ENCODE assay signal across 9 mouse cellular contexts in genomic region chr10:70594007-70594406, GRCm38 (mm10).
DNase-seq lines count a peak whose midpoint lies in the region; ATAC-seq lines count a peak whose summit lies in the region.
"Had no signal": no experiment of that assay in that cellular context is flagged by ENCODE, and none has a peak within 500 bp of the region (broad histone marks: within the 10 kb centered on the region; RNA-seq: fewer than 3 reads in every experiment).

No protein-coding gene starts in this region.

- H3K4me2 ChIP-seq in hindbrain, embryonic 16.5 days (ENCODE audit: low read length), result peak overlapping the region; percentile 17; the same call in 1 of the 2 replicates
- H3K4me2 ChIP-seq in neural tube, embryonic 13.5 days, result peak overlapping the region; percentile 46

- WGBS in hindbrain, embryonic 16.5 days, result 42% methylated on average over 1 of the region's 1 CpGs
- WGBS in neural tube, embryonic 13.5 days, result 33% methylated on average over 1 of the region's 1 CpGs

- no peak for DNase-seq in frontal cortex, postnatal 25 days (ENCODE audit: low spot score in 2 of 2)
- peak; percentile 8 for DNase-seq in ovary, postnatal 36 days (ENCODE audit: low spot score)
- no peak for DNase-seq in ovary, adult 18-20 months (ENCODE audit: low spot score)
- DNase-seq in thymus, postnatal 0 days (ENCODE audit: low spot score), result no peak
- no peak for DNase-seq in Muller cell, postnatal 12 days (ENCODE audit: inconsistent ontology term)

- H3K36me3 ChIP-seq in hindbrain, embryonic 16.5 days (ENCODE audit: control insufficient read depth, insufficient read depth, low read length), result no peaks in the 10 kb centered on the region
- H3K36me3 ChIP-seq in neural tube, embryonic 13.5 days, result no peaks in the 10 kb centered on the region
- H3K36me3 ChIP-seq: G1E had no signal

- no peak overlapping the region for H3K4me3 ChIP-seq in hindbrain, embryonic 16.5 days (ENCODE audit: low read length)
- H3K4me3 ChIP-seq in neural tube, embryonic 13.5 days, result peak overlapping the region; percentile 18

- peaks cover 10% of the 10 kb centered on the region for H3K4me1 ChIP-seq in hindbrain, embryonic 16.5 days (ENCODE audit: control insufficient read depth, insufficient read depth, low read depth, low read length)
- peaks cover 46% of the 10 kb centered on the region for H3K4me1 ChIP-seq in neural tube, embryonic 13.5 days (replicated peaks)

- no peak overlapping the region for H3K27ac ChIP-seq in hindbrain, embryonic 16.5 days (ENCODE audit: low read depth, low read length)
- H3K27ac ChIP-seq in neural tube, embryonic 13.5 days (replicated peaks), result peak overlapping the region; percentile 43; the same call in 1 of the 2 replicates

- H3K9ac ChIP-seq in hindbrain, embryonic 16.5 days (ENCODE audit: low read depth, low read length), result no peak overlapping the region
- H3K9ac ChIP-seq in neural tube, embryonic 13.5 days, result no peak overlapping the region

- H3K27me3 ChIP-seq in hindbrain, embryonic 16.5 days (replicated peaks; ENCODE audit: control insufficient read depth, insufficient read depth, low read length), result no peaks in the 10 kb centered on the region
- H3K27me3 ChIP-seq in neural tube, embryonic 13.5 days, result no peaks in the 10 kb centered on the region

- peak; percentile 39 for ATAC-seq in frontal cortex, adult (ENCODE audit: low TSS enrichment)
- ATAC-seq in hindbrain, embryonic 16.5 days, result no peak; the same call in 1 of the 2 replicates
- no peak for ATAC-seq in neural tube, embryonic 13.5 days (ENCODE audit: low read depth)

- no peaks in the 10 kb centered on the region for H3K9me3 ChIP-seq in hindbrain, embryonic 16.5 days (ENCODE audit: control insufficient read depth, low read length)
- no peaks in the 10 kb centered on the region for H3K9me3 ChIP-seq in neural tube, embryonic 13.5 days
